Comparison of ENCODE assay signal across 18 mouse cellular contexts in the genomic region with DNA sequence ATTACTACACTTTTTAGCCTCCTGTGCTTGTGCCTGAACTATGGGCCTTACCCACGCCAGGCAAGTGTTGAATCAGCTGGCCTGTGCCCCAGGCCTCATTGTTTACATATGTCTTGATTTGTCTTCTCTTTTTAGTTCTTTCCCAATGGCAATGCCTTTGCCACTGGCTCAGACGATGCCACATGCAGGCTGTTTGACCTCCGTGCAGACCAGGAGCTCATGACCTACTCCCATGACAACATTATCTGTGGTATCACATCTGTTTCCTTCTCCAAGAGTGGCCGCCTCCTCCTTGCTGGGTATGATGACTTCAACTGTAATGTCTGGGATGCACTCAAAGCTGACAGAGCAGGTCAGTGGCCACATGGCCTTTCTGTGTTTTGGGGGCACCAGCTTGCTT. TPM values are rescaled to one million over a fixed set of nuclear protein-coding genes. Genes with fewer than 3 reads are reported as not detected.
DNase-seq lines count a peak whose midpoint lies in the region; ATAC-seq lines count a peak whose summit lies in the region.
"Had no signal": no experiment of that assay in that cellular context is flagged by ENCODE, and none has a peak within 500 bp of the region (broad histone marks: within the 10 kb centered on the region; RNA-seq: fewer than 3 reads in every experiment).

No protein-coding gene starts in this region.

- ATAC-seq in erythroblast, adult 5-6 weeks (replicated peaks; ENCODE audit: low FRiP score, poor library complexity, severe bottlenecking): peak; percentile 40; the same call in 1 of the 2 replicates
- peak; percentile 47; the same call in 1 of the 2 replicates for ATAC-seq in megakaryocyte progenitor cell, adult 5-6 weeks (replicated peaks; ENCODE audit: poor library complexity)
- ATAC-seq: forebrain, embryonic 14.5 days; lung, postnatal 0 days had no signal

- peak; percentile 80 for DNase-seq in heart, adult 11 months
- DNase-seq in heart, adult 9 months (ENCODE audit: low spot score in 2 of 2): no peak
- DNase-seq in 416B (ENCODE audit: low read depth): peak; percentile 63
- no peak for DNase-seq in thymus, adult 18-20 months
- no peak for DNase-seq in left cerebral cortex, postnatal 36 days (ENCODE audit: low spot score in 2 of 2)
- no peak for DNase-seq in ovary, adult 18-20 months (ENCODE audit: low spot score)
- DNase-seq: adrenal gland, adult 8-10 months; cerebellum, adult 11 months; cerebellum, postnatal 25 days; gastrocnemius, postnatal 10 days; heart, adult 18-20 months; heart, postnatal 4 days; kidney, adult 11 months; thymus, postnatal 4 days had no signal

- intact Hi-C loops in left cerebral cortex, postnatal 36 days (cut with DNase I): no loop called here

RNA-seq across cellular contexts. Expression of a gene that starts 7.3 kb away (rescaled TPM):
- total RNA-seq in erythroblast, adult 5-6 weeks (2015; ENCODE audit: low replicate concordance): 42.3 and 46.2 TPM in 2 replicates
- 27.5 and 27.6 TPM in 2 replicates for total RNA-seq in erythroblast, adult 5-6 weeks (2017; ENCODE audit: low replicate concordance)
- total RNA-seq in megakaryocyte progenitor cell, adult 5-6 weeks (2015): 78.5 and 79.7 TPM in 2 replicates
- 71.3 and 72.4 TPM in 2 replicates for total RNA-seq in megakaryocyte progenitor cell, adult 5-6 weeks (2017)
- total RNA-seq in left cerebral cortex, postnatal 36 days (2021): 10 to 100 TPM; 56.0 to 59.6 TPM

RNA-seq across cellular contexts. Expression of a gene that starts 46.3 kb away (rescaled TPM):
- 10.4 and 13.8 TPM in 2 replicates for total RNA-seq in erythroblast, adult 5-6 weeks (2015; ENCODE audit: low replicate concordance)
- 7.6 and 13.2 TPM in 2 replicates for total RNA-seq in erythroblast, adult 5-6 weeks (2017; ENCODE audit: low replicate concordance)
- 16.8 and 20.2 TPM in 2 replicates for total RNA-seq in megakaryocyte progenitor cell, adult 5-6 weeks (2015)
- 8.9 and 11.0 TPM in 2 replicates for total RNA-seq in megakaryocyte progenitor cell, adult 5-6 weeks (2017)
- total RNA-seq in left cerebral cortex, postnatal 36 days (2021): 10 to 100 TPM; 49.6 to 52.6 TPM

Comparison
In these comparisons a context has a peak if more than half of its experiments do, and no peak if none do; other contexts are left out.
1. DNase-seq: peak in heart, adult 11 months (single experiment) and 416B (single experiment); none in heart, adult 9 months (0 of 2), thymus, adult 18-20 months (0 of 2), left cerebral cortex, postnatal 36 days (0 of 2) and ovary, adult 18-20 months (single experiment).